Mouse (Mus musculus): ENCODE results near the gene Gm20388.
"Not testable (repeated sequence)": the region's sequence is repeated elsewhere in the genome, so short reads cannot be mapped to it uniquely, and the experiment has no call there.

The Gm20388 gene

GRCm38 (mm10) chr8:120338678-120339077, 428.0 kb downstream of the Gm20388 start:
- DNase-seq (ENCODE audit: low spot score): no peak

GRCm38 (mm10) chr8:120339743-120340142, 429.1 kb downstream of the Gm20388 start:
- no peak for DNase-seq (ENCODE audit: low spot score)

GRCm38 (mm10) chr8:120341124-120341523, 430.5 kb downstream of the Gm20388 start:
- no peak for DNase-seq (ENCODE audit: low spot score)

DNA sequence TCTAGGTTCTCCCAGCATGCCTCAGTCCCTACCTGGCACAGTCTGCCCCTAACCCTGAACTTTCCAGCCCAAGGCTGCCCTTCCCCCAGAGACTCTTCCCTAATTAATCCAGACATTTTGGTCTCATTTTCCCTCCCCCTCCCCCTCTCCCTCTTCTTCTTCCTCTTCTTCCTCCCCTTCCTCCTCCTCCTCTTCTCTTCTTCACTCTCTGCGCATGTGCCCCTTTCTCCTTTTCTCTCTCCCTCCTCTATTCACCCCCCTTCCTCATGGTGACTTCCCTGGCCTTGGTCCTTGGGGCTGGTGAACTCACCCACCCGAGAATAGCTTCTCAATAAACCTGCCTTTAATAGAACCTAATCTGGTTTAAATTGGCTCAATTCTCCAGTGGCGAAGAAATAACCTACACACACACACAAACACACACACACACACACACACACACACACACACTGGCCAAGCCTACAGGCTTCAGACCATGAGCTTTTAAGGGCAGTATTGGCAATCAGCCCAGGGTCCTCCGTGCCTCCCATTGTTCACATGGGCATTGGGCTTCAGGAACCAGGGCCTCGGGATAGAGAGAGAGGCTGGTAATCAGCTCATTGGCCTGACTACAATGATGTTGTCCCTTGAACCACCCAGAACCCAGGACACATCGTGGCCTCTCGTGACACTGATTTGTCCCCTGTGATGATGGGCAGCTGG, 432.4 kb downstream of the Gm20388 start:
- no peak for DNase-seq (ENCODE audit: low spot score)

GRCm38 (mm10) chr8:120343582-120343981, 432.9 kb downstream of the Gm20388 start:
- DNase-seq (ENCODE audit: low spot score): no peak

DNA sequence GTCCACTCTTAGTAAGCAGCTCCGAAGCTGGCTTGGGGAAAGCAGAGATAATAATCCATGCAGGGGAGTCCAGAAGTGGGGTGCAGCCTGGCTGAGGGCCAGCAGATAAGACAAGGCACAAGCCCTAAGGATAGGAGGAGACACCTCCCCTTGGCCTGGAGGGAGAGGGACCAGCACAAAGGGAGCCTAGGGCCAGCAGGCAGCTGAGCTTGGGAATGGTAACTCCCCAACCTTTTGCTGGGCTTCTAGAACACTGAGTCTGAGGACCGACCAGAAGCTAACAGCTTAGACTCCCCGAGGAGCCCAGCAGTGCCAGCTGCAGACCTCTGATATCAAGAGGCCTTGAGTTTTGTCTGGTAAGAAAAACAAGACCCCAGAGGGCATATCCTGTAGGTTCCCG, 433.5 kb downstream of the Gm20388 start:
- no peak for DNase-seq (ENCODE audit: low spot score)

DNA sequence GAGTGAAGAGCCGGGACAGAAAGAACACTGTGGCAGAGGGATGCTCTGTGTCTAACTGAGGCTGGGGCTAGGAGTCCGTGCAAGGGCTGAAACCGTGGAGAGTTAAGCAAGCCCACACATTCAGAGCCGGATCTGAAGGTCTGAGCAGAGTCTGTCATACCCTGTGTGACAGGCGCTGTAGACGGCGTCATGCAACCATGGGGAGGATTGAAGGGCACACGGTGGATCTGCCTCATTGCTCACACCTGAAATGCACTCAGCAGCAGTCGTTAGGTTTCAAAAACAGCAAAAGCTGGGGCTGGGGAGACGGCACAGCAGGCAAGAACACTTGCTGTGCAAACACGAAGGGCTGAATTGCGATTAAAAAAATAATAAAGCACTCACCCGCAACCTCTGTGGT, 433.9 kb downstream of the Gm20388 start:
- no peak for DNase-seq (ENCODE audit: low spot score)

GRCm38 (mm10) chr8:120347734-120348341, 437.2 kb downstream of the Gm20388 start:
- DNase-seq (ENCODE audit: low spot score): no peak

DNA sequence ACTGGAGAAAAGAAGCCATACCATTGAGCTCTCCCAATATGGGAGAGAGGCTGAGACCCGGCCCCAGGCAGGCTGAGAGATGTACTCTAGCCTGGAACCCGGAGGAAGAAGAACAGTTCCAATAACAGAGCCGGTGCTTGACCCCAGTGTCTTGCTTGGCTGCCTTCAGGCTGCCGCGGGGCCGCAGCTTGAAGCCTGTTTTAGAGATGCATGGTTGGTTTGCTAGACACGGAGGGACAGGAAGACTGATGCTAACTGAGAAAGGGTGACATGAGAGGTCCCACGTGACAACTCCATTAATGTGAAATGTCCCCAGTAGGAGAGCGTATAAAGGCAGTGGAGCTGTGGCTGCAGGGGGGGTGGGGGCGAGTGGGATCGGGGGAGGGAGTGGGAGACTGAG, 438.3 kb downstream of the Gm20388 start:
- no peak for DNase-seq (ENCODE audit: low spot score)

- no peak for DNase-seq (ENCODE audit: low spot score)
Observed at GRCm38 (mm10) chr8:120351332-120352071, 440.9 kb downstream of the Gm20388 start.

- DNase-seq (ENCODE audit: low spot score): no peak
Observed at GRCm38 (mm10) chr8:120352096-120352495, 441.5 kb downstream of the Gm20388 start.

GRCm38 (mm10) chr8:120356067-120356466, 445.4 kb downstream of the Gm20388 start:
- DNase-seq (ENCODE audit: low spot score): no peak

- no peak for DNase-seq (ENCODE audit: low spot score)
Observed at GRCm38 (mm10) chr8:120357504-120357903, 446.9 kb downstream of the Gm20388 start.

DNA sequence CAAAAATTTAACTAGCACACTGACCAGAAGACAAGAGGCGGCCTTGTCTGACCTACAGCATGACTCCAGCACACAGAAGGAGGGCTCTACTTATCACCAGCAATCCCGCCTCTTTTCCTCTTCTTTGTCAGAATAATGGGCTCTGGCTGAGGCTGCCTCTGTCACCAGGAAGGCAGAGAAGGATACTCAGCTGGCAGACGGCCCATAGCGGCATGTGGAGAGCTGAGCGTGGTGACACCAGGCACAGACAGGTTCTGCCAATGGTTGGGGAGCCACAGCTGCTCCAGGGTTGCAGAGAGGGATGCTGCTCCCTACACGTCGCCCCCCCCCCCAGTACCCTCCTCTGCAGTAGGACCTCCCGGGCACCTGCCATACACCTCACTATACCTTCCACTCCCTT, 450.7 kb downstream of the Gm20388 start:
- DNase-seq (ENCODE audit: low spot score): no peak

DNA sequence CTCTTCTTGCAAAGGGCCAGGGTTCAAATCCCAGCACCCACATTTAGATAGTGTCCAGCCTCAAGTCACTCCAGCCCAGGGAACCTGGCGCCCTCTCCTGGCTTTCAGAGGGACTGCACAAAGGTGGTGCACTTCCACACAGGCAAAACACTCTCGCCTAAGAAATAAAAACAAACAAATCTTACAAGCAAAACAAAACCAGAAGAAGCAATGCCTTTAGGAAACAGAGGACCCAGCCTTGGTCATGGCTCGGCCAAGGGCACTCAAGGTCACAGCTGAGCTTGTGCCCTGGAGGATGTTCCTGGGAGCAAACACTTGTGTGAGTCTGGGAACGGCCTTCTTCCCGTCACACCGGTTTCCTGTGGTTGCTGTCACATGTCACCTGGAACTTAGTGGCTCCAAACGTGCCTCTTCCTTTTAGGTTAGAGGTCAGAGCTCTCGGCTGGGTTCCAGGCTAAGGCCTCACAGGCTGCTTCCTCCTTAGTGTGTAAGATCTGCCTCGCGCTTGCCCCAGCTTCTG, 453.0 kb downstream of the Gm20388 start:
- DNase-seq (ENCODE audit: low spot score): peak; percentile 36

GRCm38 (mm10) chr8:120364093-120364725, 453.6 kb downstream of the Gm20388 start:
- DNase-seq (ENCODE audit: low spot score): peak; percentile 57

GRCm38 (mm10) chr8:120366840-120367239, 456.2 kb downstream of the Gm20388 start:
- no peak for DNase-seq (ENCODE audit: low spot score)

- DNase-seq (ENCODE audit: low spot score): not testable (repeated sequence)
Observed at GRCm38 (mm10) chr8:120368191-120368590, 457.6 kb downstream of the Gm20388 start.

DNA sequence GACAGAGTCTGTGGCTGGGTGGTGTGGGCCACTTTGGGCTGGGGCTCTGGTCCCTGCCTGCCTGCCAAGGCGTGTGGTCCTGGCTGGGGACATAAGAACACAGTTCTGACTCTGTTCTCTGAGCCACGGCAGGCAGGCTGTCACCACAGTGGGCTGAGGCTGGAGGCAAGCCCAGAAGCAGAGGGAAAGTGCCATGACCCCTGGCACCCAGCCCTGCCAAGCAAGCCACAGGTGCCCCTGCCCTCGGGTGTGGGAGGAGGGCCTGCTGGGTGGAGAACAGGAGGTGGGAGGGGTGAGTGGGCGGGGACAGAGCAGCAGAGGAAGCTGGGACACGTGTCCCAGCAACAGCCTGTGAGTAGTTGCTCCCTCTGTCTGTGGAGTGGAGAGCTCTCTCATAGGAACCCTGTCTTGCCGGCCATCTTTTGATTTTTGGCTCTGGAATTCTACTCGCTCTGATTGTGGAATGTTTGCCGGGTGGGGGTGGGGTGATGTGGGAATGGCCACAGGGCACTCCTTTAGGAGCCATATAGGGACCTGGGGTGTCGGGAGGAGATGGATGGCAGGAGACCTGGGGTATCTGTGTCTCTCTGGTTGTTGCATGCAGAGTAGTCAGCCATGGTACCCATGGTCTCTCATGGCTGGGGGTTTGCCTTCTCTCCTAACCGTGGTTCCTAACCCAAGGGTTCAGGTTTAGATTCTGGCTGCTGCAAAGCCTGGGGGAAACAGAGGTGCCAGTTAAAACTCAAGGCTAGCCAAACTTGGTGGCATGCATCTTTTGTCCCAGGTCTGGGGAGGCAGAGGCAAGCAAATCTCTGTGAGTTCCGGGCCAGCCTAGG, 458.4 kb downstream of the Gm20388 start:
- DNase-seq (ENCODE audit: low spot score): peak; percentile 70

GRCm38 (mm10) chr8:120369956-120370355, 459.3 kb downstream of the Gm20388 start:
- no peak for DNase-seq (ENCODE audit: low spot score)

GRCm38 (mm10) chr8:120370461-120370860, 459.8 kb downstream of the Gm20388 start:
- no peak for DNase-seq (ENCODE audit: low spot score)

Data from urinary bladder, postnatal 25 days (tissue).